Mouse (Mus musculus): ENCODE results near the gene Fam222b.
"Not testable (repeated sequence)": the region's sequence is repeated elsewhere in the genome, so short reads cannot be mapped to it uniquely, and the experiment has no call there.

The Fam222b gene

DNA sequence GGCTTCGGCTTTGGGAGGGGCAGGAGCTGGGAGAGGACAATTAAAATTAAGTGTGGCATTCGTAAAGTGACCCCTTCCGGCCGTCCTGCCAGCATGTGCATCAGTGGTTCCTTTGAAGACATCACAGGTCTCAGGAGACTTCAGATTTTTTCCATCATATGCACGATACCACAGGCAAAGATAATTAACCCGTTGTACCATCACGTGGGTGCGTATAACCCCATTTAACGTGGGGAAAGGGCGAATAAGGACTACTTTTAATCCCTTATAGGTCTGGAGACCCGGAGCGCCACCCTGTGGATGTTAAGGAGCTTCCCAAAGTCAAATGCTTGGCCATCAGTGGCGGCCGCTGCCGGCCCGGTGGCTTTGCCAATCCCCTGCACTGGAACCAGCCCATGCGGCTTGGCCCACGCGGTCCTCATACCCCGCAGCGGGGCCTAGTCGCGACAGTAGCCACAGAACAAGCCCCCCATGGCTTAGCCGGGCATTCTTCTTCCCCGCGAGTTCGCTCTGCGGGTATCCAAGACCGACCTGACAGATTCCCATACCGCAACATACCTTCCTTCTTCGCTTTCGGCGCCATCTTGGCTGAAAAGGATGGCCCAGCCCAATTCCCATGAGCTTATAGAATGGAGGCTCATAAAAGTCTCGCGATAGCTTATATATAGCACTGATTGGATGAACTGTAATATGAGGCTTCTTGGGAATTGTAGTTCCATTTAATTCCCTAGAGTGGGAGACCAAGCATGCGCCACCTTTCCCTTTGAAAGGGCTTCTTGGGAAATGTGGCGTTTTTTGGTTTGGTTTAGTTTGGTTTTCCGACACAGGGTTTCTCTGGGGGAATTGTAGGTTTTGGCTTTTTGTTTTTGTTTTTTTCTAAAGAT, 88.7 kb downstream of the Fam222b start, which contains the start of gene Rpl23a:
Gene Rpl23a, minus strand, starts transcription at position 624 of the 884 bp plus-strand sequence.
- DNase-seq, result peak; percentile 83 to 86

DNA sequence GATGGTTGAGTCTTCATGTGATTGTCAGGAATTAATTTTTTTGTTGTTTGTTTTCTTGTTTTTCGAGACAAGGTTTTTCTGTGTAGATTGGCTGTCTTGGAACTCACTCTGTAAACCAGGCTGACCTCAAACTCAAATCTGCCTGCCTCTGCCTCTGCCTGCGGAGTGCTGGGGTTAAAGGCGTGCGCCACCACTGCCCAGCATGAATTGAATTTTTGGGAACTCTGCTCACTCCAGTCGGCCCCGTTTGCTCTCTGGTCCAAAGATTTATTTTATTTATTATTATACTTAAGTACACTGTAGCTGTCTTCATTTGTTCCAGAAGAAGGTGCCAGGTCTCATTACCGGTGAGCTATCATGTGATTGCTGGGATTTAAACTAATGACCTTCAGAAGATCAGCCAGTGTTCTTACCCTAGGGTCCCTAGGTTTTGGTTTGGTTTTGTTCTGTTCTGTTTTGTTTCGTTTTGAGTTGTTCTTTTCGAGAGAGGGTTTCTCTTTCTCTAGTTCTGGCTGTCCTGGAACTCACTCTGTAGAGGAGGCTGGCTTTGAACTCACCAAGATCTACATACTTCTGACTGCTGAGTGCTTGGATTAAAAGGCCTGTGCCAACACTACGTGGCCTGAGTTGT, 89.5 kb downstream of the Fam222b start:
- DNase-seq, result no peak

DNA sequence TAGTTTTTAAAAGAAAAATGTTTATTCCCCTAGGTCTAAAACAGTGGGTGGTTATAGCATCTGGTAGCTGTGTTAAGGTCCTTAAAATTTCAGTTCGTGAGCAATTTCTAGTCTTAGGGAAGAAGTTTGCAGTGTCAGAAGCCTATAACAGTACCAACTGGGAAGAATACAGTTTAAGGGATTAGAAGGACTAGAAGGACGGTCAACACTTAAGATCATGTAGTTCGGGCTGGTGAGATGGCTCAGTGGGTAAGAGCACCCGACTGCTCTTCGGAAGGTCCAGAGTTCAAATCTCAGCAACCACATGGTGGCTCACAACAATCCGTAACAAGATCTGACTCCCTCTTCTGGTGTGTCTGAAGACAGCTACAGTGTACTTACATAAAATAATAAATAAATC, 90.2 kb downstream of the Fam222b start:
- DNase-seq, result not testable (repeated sequence)

DNA sequence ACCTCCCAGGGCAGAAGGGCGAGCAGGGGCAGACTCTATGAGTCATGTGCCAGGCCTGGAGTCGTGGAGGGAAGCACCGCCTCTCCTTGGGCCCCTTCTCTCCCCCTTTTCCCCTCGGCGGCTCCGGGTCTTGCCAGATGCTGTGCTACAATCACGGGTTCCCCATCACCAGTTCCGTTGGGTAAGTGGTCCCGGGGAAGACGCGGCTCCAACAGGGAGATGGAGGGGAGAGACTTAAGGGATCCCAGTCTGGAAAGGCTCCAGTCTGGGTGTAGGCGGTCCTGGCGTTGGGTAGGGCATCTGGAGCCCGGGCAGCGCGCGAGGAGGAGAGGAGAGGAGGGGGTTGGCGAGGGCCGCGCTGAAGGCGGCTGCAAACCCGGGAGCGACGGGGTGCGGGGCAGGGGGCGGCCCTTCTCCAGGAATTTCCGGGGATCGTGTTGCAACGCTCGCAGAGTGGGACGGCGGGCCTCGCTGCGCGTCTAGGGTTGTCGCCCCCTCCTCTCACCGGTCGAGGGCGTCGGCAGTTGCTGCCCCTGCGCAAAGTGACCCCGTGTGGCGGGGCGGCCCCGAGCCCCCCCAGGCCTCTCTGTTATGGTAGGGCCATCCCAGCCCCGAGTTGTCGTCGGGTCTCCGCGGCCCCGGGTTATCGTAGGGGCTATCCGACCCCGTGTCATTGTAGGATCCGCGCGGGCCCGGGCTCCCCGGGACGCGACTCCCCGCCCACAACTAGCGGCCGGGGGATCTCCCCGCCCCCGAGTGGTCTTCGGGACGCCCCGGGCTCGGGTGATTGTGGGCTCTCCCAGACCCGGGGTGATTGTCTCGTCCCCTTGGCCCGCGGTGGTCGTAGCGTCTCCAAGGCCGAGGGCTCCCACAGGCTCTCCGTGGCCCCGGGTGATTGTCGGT, 94.1 kb downstream of the Fam222b start, which contains the start of gene Rab34:
Gene Rab34, plus strand, starts transcription at position 100 of the 903 bp plus-strand sequence.
- peak in 1 of 2 experiments; percentile 29 for DNase-seq

DNA sequence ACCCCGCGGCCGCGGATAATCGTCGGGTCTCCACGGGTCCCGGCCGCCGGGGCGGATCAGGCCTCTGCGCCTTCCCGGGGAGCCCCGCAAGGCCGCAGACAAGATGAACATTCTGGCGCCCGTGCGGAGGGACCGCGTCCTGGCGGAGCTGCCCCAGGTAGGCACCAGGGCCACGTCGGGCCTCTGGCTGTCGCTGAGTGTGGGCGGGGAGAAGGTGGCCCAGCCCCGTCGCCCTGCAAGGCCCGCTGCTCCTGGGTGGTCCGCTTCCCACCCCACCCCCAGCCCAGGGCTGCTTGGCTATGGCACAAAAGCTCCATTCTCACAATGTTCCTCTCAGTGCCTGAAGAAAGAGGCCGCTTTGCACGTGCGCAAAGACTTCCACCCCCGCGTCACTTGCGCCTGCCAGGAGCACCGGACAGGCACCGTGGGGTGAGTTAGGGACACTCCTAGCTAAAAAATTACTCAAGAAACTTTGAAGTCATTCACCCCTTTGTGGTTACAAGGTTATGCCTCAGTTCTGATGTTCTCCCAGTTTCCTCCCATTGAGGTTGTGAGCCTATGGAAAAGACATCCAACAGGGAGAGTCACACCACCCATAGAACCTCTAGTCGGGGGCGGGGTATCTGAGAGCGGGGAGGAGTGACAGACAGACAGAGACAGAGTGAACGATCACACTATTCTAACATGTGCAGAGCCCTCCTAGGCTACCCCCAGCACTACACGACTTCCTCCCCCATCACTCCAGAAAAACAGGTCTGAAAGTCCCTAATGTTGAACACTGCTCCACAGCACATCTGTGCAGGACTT, 95.0 kb downstream of the Fam222b start:
- DNase-seq, result no peak

DNA sequence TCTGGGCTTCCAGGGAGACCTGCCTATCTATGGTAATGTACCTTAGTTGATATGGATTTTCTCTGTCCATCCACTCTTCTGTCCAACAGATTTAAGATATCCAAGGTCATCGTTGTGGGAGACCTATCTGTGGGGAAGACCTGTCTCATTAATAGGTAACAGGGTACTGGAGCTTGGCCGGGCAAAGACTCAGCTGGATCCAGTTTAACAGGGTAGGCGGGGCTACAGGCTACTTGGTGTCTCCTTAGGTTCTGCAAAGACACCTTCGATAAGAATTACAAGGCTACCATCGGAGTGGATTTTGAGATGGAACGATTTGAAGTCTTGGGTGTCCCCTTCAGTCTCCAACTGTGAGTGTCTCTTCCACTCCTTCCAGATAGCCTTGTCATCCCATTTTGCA, 95.6 kb downstream of the Fam222b start:
- no peak for DNase-seq

DNA sequence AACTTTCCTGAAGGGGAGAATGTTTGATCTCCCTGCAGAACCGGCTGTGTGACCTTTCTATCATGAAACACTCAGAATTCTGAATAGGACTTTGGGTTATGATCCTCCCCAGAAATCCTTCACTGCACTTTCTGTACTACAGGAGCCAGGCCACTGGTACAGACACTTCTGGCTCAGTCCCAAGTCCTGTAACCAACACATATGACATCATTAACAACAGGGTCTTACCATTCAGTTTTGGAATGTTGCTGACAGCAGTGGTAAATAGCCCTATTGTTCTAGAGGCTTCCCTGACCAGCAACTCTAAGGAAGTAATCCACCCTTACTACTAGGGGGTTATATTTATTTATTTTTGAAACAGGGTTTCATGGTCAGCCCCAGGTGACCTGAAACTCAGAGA, 98.7 kb downstream of the Fam222b start, which contains the start of gene Proca1:
Gene Proca1, plus strand, starts transcription at position 280 of the 400 bp plus-strand sequence.
- DNase-seq, result no peak

DNA sequence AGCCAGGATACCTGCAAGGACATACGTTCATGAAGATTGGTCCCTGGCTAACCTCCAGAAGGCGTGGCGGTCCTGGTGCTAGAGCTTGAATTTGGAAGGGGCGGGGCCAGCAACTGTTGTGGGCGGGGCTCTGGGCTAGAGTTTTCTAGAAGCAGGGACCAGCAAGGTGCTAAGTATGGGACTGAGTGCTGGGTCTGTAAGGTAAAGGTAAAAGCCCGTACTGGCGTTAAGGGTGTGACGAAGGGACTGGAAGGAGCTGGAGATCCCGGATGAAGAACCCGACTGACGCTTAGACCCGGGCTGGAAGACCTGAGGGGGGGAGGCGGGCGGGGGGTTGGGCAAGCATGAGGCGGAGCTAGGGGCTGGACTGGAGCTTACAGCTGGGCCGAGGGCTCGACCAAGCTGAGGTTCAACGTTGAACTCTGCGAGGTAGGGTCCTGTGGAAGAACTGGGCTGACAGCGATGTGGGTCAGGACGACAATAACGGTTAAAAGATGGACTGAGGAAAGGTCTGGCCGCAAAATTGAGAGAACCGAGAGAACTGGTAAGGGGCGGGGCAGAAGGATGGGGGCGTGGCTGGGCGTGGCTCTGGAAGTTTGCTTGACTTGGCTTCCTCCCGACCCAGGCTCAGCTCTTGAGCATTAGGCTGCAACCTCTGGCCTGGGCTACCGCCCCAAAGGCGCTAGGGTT, 100.1 kb downstream of the Fam222b start:
- DNase-seq, result no peak

DNA sequence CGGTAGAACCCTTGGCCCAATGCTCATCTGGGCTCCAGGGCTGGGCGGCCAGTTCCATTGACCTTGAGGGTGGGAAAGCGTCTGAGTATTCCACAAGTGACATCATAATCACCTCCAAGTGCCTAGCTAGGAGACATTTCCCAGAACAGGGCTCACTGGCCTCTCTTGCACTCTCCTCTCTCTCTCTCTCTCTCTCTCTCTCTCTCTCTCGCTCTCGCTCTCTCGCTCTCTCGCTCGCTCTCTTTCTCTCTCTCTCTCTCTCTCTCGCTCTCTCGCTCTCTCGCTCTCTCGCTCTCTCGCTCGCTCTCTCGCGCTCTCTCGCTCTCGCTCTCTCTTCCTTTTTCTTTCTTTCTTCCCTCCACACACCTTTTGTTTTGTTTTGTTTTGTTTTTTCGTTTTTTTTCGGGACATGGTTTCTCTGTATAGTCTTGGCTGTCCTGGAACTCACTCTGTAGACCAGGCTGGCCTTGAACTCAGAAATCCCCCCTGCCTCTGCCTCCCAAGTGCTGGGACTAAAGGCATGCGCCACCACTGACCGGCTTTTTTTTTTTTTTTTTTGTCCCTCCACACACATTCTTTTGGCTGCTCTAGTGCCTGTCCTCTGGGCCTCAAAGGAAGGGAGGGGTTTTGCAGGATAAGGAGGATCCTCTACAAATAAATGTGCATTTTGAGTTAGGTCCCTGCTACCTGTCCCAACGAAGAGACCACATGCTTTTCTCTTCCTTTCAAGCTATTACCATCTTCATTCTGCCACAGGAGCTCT, 100.8 kb downstream of the Fam222b start:
- DNase-seq, result no peak

DNA sequence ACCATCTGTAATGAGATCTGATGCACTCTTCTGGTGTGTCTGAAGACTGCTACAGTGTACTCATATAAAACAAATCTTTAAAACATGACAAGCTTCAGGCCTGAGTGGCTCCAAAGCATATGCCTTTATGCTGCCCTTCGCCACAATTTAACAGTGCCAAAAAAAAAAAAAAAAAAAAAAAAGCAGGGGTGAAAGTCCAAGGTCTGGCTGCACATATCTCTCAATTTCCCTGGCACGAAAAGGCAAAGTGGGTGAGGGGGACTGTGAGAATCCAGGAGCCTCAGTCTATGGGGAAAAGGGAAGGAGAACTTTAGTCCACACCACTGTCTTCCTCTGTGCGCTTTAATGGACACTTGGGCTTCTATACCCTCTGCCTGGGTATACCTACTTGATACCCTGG, 107.9 kb downstream of the Fam222b start:
- DNase-seq, result no peak

DNA sequence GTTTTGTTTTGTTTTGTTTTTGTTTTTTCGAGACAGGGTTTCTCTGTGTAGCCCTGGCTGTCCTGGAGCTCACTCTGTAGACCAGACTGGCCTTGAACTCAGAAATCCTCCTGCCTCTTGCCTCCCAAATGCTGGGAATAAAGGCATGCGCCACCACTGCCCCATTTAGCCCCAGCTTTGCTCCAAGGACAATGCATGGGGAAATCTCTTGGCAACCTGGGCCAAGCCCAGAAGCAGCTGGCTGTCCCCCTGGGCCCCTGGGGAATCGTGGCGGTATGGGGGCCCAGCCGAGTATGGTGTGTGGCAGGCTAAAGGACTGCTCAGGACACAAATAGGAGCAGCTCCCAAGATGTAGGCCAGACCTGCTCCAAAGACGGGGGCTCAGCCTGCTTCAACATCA, 109.8 kb downstream of the Fam222b start:
- no peak for DNase-seq

DNA sequence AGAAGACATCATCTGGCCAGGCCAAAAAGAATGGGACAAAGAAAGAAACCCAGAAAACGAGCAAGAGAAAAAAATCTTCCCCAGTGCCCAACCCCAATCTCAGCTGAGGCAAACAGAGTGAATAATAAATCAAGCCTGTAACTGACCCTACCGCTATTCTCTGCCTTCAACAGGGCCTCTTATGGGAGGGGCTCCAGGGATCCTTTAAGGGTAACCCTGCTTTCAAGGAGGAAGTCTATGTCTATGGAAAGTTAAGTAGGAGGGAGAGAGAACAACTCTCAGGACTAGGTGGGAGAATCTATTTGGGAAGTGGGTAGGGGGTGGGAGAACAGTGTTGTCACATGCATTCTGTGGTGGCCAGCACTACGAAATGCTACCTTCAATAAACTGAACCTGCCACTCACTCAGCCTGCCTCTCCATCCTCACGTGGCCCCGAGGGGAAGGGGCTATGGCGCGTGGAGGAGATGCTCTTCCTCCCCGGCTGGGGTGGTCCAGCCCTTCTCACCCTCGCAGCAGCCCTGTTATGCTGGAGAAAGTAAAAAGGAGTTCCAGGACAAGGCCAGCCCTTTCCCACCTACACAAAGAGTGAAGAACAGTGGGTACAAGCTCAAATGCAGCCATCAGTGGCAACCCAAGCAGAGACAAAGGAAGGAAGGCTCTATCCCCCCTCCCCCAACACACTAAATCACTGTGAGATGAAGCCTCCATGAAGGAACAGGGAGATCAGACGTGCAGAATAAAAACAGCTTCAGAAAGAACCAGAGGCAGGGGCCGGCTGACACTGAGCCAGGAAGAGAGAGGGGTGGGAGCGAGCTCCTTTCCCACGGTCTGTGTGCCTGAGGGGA, 111.1 kb downstream of the Fam222b start:
- DNase-seq, result no peak

Measured in cerebellum, adult 18-20 months (tissue).